Mouse (Mus musculus) liver, embryonic 15.5 days (tissue): Measurements from ENCODE around the gene St3gal3. TPM values are rescaled to one million over a fixed set of nuclear protein-coding genes. Genes with fewer than 3 reads are reported as not detected.

Source experiments
- ATAC-seq: fragments of 200-750 bp; cut with Nextera tagmentation; 2 replicates; pipeline ENCODE4 v1.8.0; 2017; ENCODE audit warnings: moderate number of reproducible peaks, mild to moderate bottlenecking, moderate library complexity; ENCODE audit not compliant: insufficient read depth
- H3K27ac ChIP-seq: fragments of 300-500 bp; sonication (generic); replicated peaks from 2 replicates; pipeline ENCODE4 v1.5.1; 2015; ENCODE audit warnings: mild to moderate bottlenecking, inconsistent platforms
- H3K27me3 ChIP-seq: fragments of 300-500 bp; sonication (generic); 2 replicates; pipeline ENCODE4 v1.6.1; 2015; ENCODE audit warnings: mild to moderate bottlenecking, inconsistent platforms
- H3K36me3 ChIP-seq: fragments of 300-500 bp; sonication (generic); replicated peaks from 2 replicates; pipeline ENCODE4 v1.6.1; 2015; ENCODE audit warnings: moderate library complexity, mild to moderate bottlenecking, inconsistent platforms
- H3K4me1 ChIP-seq: fragments of 300-500 bp; sonication (generic); replicated peaks from 2 replicates; pipeline ENCODE4 v1.6.1; 2015; ENCODE audit warnings: inconsistent platforms
- H3K4me2 ChIP-seq: fragments of 300-500 bp; sonication (generic); 2 replicates; pipeline ENCODE4 v1.6.1; 2015; ENCODE audit warnings: moderate library complexity, mild to moderate bottlenecking, inconsistent platforms
- H3K4me3 ChIP-seq: fragments of 300-500 bp; sonication (generic); replicated peaks from 2 replicates; pipeline ENCODE4 v1.5.1; 2015; ENCODE audit warnings: mild to moderate bottlenecking, inconsistent platforms
- H3K9ac ChIP-seq: fragments of 300-500 bp; sonication (generic); 2 replicates; pipeline ENCODE4 v1.6.1; 2015; ENCODE audit warnings: moderate library complexity, mild to moderate bottlenecking, inconsistent platforms
- H3K9me3 ChIP-seq: fragments of 300-500 bp; sonication (generic); replicated peaks from 2 replicates; pipeline ENCODE4 v1.6.1; 2016; ENCODE audit warnings: inconsistent platforms
- WGBS: fragments of 180-500 bp; shearing (Covaris S2); methylation state at CpG from one replicate; pipeline ENCODE4 v1.1.7; 2015; ENCODE audit warnings: mixed read lengths; ENCODE audit not compliant: insufficient replicate concordance; 5-methylcytosine and 5-hydroxymethylcytosine counted together
- polyA plus RNA-seq: library from polyadenylated mRNA; unstranded; fragments of >200 nt; fragmentation: Nextera tagmentation; extraction: Ambion mirVana; gene quantifications from 2 replicates; pipeline ENCODE4 v1.2.1, GENCODE M21; 2015

Gene St3gal3
- polyA plus RNA-seq, 1 experiment from 2014 or later = 2.0 TPM

- H3K27ac ChIP-seq = no peak overlapping the region
- H3K9ac ChIP-seq = no peak overlapping the region
- WGBS = 76% methylated on average over 3 of the region's 3 CpGs
- H3K4me3 ChIP-seq = no peak overlapping the region
- H3K36me3 ChIP-seq = no peaks in the 10 kb centered on the region
- no peak for ATAC-seq
- H3K4me1 ChIP-seq = peaks cover 7% of the 10 kb centered on the region; the same call in 1 of the 2 replicates
- no peaks in the 10 kb centered on the region for H3K9me3 ChIP-seq
- no peak overlapping the region for H3K4me2 ChIP-seq
- no peaks in the 10 kb centered on the region for H3K27me3 ChIP-seq
These were observed 150.5 kb downstream of the St3gal3 start for GRCm38 (mm10) chr4:117984206-117984605.

- Histone ChIP-seq H3K36me3 (no peaks in the 10 kb centered on the region), H3K27ac (no peak overlapping the region), H3K4me2 (no peak overlapping the region), H3K9ac (no peak overlapping the region), H3K4me3 (no peak overlapping the region), H3K27me3 (no peaks in the 10 kb centered on the region), H3K9me3 (no peaks in the 10 kb centered on the region), H3K4me1 (peaks cover 7% of the 10 kb centered on the region; the same call in 1 of the 2 replicates)
- ATAC-seq = no peak
- 46% methylated on average over 7 of the region's 7 CpGs for WGBS
These were observed 152.0 kb downstream of the St3gal3 start for GRCm38 (mm10) chr4:117982706-117983105.

GRCm38 (mm10) chr4:117981518-117981917 is 153.2 kb downstream of the St3gal3 start:
- 43% methylated on average over 4 of the region's 5 CpGs for WGBS
- Histone ChIP-seq H3K36me3 (no peaks in the 10 kb centered on the region), H3K27ac (no peak overlapping the region), H3K4me2 (no peak overlapping the region), H3K9ac (no peak overlapping the region), H3K4me1 (peaks cover 7% of the 10 kb centered on the region; the same call in 1 of the 2 replicates), H3K27me3 (no peaks in the 10 kb centered on the region), H3K4me3 (no peak overlapping the region), H3K9me3 (no peaks in the 10 kb centered on the region)
- no peak for ATAC-seq

- no peak overlapping the region for H3K27ac ChIP-seq
- H3K36me3 ChIP-seq = no peaks in the 10 kb centered on the region
- H3K9me3 ChIP-seq = no peaks in the 10 kb centered on the region
- no peak overlapping the region for H3K4me3 ChIP-seq
- ATAC-seq = no peak
- 57% methylated on average over 4 of the region's 4 CpGs for WGBS
- peaks cover 7% of the 10 kb centered on the region; the same call in 1 of the 2 replicates for H3K4me1 ChIP-seq
- H3K4me2 ChIP-seq = no peak overlapping the region
- H3K9ac ChIP-seq = no peak overlapping the region
- H3K27me3 ChIP-seq = no peaks in the 10 kb centered on the region
These were observed 154.6 kb downstream of the St3gal3 start for GRCm38 (mm10) chr4:117980161-117980560.

GRCm38 (mm10) chr4:117979181-117979580 is 155.5 kb downstream of the St3gal3 start:
- ATAC-seq = no peak
- H3K4me3 ChIP-seq = no peak overlapping the region
- no peaks in the 10 kb centered on the region for H3K9me3 ChIP-seq
- no peak overlapping the region for H3K9ac ChIP-seq
- H3K4me2 ChIP-seq = no peak overlapping the region
- H3K27ac ChIP-seq = no peak overlapping the region
- H3K4me1 ChIP-seq = peaks cover 7% of the 10 kb centered on the region; the same call in 1 of the 2 replicates
- no peaks in the 10 kb centered on the region for H3K27me3 ChIP-seq
- 78% methylated on average over 4 of the region's 4 CpGs for WGBS
- no peaks in the 10 kb centered on the region for H3K36me3 ChIP-seq

GRCm38 (mm10) chr4:117978282-117978681 is 156.4 kb downstream of the St3gal3 start:
- H3K9ac ChIP-seq = no peak overlapping the region

GRCm38 (mm10) chr4:117977841-117978240 is 156.9 kb downstream of the St3gal3 start:
- no peak overlapping the region for H3K9ac ChIP-seq
- WGBS = 73% methylated on average over 11 of the region's 11 CpGs
- no peaks in the 10 kb centered on the region for H3K9me3 ChIP-seq
- H3K27ac ChIP-seq = no peak overlapping the region
- H3K36me3 ChIP-seq = no peaks in the 10 kb centered on the region
- H3K27me3 ChIP-seq = no peaks in the 10 kb centered on the region
- H3K4me3 ChIP-seq = no peak overlapping the region
- H3K4me1 ChIP-seq = peaks cover 7% of the 10 kb centered on the region; the same call in 1 of the 2 replicates
- H3K4me2 ChIP-seq = no peak overlapping the region
- ATAC-seq = no peak

More at GRCm38 (mm10) chr4:117978282-117978681, 156.4 kb downstream of the St3gal3 start:
- WGBS = 62% methylated on average over 9 of the region's 9 CpGs
- no peak for ATAC-seq
- Histone ChIP-seq H3K4me2 (no peak overlapping the region), H3K36me3 (no peaks in the 10 kb centered on the region), H3K4me1 (peaks cover 7% of the 10 kb centered on the region; the same call in 1 of the 2 replicates), H3K4me3 (no peak overlapping the region), H3K27ac (no peak overlapping the region), H3K27me3 (no peaks in the 10 kb centered on the region), H3K9me3 (no peaks in the 10 kb centered on the region)

- ATAC-seq = no peak
- Histone ChIP-seq H3K4me3 (no peak overlapping the region), H3K27ac (no peak overlapping the region), H3K36me3 (no peaks in the 10 kb centered on the region), H3K4me2 (no peak overlapping the region), H3K9me3 (no peaks in the 10 kb centered on the region), H3K9ac (no peak overlapping the region), H3K4me1 (peaks cover 7% of the 10 kb centered on the region; the same call in 1 of the 2 replicates), H3K27me3 (no peaks in the 10 kb centered on the region)
- WGBS = 71% methylated on average over 9 of the region's 9 CpGs
These were observed 157.3 kb downstream of the St3gal3 start for GRCm38 (mm10) chr4:117977371-117977770.

- 60% methylated on average over 1 of the region's 1 CpGs for WGBS
- H3K4me1 ChIP-seq = peaks cover 7% of the 10 kb centered on the region; the same call in 1 of the 2 replicates
- no peak for ATAC-seq
- no peak overlapping the region for H3K9ac ChIP-seq
- no peak overlapping the region for H3K4me3 ChIP-seq
- H3K9me3 ChIP-seq = no peaks in the 10 kb centered on the region
- no peaks in the 10 kb centered on the region for H3K27me3 ChIP-seq
- H3K4me2 ChIP-seq = no peak overlapping the region
- H3K27ac ChIP-seq = no peak overlapping the region
- no peaks in the 10 kb centered on the region for H3K36me3 ChIP-seq
These were observed 158.9 kb downstream of the St3gal3 start for GRCm38 (mm10) chr4:117975820-117976219.

GRCm38 (mm10) chr4:117974719-117975118 is 160.0 kb downstream of the St3gal3 start:
- Histone ChIP-seq H3K9ac (no peak overlapping the region), H3K4me3 (no peak overlapping the region), H3K27ac (no peak overlapping the region), H3K9me3 (no peaks in the 10 kb centered on the region), H3K27me3 (no peaks in the 10 kb centered on the region), H3K4me1 (peaks cover 2% of the 10 kb centered on the region; the same call in 1 of the 2 replicates), H3K36me3 (no peaks in the 10 kb centered on the region), H3K4me2 (no peak overlapping the region)
- no peak for ATAC-seq
- WGBS = 57% methylated on average over 5 of the region's 5 CpGs

- Histone ChIP-seq H3K4me3 (no peak overlapping the region), H3K9me3 (no peaks in the 10 kb centered on the region), H3K27ac (no peak overlapping the region), H3K4me2 (no peak overlapping the region), H3K4me1 (no peaks in the 10 kb centered on the region), H3K27me3 (no peaks in the 10 kb centered on the region), H3K9ac (no peak overlapping the region), H3K36me3 (no peaks in the 10 kb centered on the region)
- 65% methylated on average over 10 of the region's 10 CpGs for WGBS
- no peak for ATAC-seq
These were observed 161.7 kb downstream of the St3gal3 start for GRCm38 (mm10) chr4:117972999-117973398.
